Mouse (Mus musculus) adrenal gland (tissue): ENCODE data around the gene Rap1b.
"Not testable (repeated sequence)": the region's sequence is repeated elsewhere in the genome, so short reads cannot be mapped to it uniquely, and the experiment has no call there.

Source experiments
- intact Hi-C: fragments of 180-260 bp; cut with DNase I; formaldehyde crosslinking; loops from one replicate; pipeline ENCODE4 v1.15.1; 2025
- long read RNA-seq, 2 experiments: library from polyadenylated mRNA; unstranded; transcript quantifications; one replicate each; pipeline ENCODE4 v2.0.0; 2020; ENCODE audit warnings: borderline replicate concordance in 1 of 2; ENCODE audit not compliant: insufficient replicate concordance in 1 of 2

The Rap1b gene
- long read RNA-seq, experiment 1, transcript Rap1b-201 (8 exons, 2,724 nt): major isoform, 162 of 175 reads
- long read RNA-seq, experiment 1, partial matches to known transcripts: 1 of 175 reads
- long read RNA-seq, experiment 1, other reads (novel, unspliced or antisense): 12 of 175 reads
- long read RNA-seq, experiment 2, transcript Rap1b-201 (8 exons, 2,724 nt): major isoform, 176 of 194 reads
- long read RNA-seq, experiment 2, partial matches to known transcripts: 1 of 194 reads
- long read RNA-seq, experiment 2, other reads (novel, unspliced or antisense): 17 of 194 reads

DNA sequence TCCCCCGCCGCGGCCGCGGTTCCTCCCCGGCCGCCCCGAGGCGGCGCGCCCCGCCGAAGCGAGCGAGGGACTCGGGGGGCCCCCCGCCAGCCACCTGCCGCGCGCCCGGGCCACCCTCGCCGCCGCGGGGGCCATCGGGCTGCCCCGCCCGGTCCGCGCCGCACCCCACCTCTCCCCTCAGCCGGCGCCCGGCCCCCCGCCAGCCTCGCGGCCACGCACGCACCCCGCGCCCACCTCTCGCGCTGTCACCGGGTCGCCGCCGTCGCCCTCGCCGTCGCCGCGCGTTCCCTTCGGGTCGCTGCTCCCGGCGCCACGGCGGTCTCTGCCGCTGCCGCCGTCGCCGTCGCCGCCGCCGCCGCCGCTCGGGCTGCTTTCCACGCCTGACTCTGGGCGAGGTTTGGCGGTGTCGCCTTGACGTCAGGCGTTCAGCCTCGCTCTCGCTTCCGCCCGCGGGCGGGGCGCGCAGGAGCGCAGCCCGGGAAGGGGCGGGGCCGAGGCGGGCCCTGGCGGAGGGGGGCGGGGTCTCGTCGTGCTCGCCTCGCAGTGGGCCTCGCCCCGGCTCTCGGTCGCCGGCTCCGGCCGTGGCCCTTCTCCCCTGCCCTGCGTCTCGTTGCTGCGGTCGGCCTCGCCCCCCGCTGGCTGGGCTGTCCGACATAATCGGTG lies at the start of gene Rap1b:
Gene Rap1b (minus strand): TSS at position 439 of the 663 bp plus-strand sequence.
- intact Hi-C loops: no loop called here

DNA sequence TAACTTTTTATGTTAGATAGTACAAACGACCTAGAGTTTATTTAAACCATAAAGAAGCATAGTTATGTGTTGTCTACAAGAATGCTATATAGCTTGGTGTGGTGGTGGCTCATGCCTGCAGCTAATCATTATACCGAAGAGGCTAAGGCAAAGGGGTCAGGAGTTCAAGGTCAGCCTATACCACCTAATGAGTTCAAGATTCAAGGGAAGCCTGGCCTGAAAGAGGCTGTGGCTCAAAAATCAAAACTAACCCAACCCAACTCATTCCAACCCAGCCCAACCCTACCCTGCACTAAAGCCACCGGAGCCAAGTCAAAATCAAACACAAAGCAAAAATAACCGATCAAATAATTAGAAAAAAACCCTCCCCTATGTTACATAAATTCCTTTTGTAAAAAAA lies 49.4 kb upstream of the Rap1b start:
- intact Hi-C loops: no loop called here

DNA sequence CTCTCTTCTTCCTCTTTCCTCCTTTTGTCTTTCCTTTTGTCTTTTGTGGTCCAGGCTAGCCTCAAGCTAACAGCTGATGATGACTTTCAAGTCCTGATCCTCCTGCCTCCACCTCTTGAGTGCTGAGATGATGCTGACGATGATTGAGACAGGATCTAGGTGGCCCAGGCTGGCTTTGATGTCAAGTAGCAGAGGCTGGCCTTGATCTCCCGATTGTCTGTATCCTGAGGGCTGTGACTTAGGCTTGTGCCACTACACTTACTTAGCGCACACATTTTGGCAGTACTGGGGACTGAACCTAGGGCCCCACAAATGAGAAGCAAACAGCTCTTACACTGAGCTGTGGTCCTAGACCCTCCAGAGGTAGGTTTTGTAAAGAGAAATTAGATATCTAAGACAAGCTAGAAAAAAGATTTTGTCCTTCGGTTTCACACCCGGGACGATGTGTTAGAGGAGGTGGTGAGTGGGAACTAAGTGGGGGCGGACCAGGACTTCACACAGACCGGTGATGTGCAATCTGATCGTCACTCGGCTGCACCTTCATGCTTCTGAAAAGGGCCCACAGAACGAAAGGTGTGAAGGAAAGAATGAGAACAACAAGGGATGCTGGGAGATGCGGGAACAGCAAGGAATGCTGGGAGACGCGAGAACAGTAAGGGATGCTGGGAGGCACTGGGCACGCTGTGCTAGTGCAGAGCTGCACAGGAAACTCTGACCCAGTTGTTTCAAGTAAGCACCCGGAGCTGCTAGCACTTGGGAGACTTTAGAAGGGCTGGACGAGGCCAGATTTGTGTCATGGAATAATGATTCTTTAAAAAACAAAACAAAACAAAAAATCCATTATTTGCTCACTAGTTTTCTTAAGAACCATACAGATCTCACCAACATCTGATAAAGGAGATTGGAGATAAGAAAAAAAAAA lies 48.5 kb upstream of the Rap1b start:
- intact Hi-C loops: no loop called here

DNA sequence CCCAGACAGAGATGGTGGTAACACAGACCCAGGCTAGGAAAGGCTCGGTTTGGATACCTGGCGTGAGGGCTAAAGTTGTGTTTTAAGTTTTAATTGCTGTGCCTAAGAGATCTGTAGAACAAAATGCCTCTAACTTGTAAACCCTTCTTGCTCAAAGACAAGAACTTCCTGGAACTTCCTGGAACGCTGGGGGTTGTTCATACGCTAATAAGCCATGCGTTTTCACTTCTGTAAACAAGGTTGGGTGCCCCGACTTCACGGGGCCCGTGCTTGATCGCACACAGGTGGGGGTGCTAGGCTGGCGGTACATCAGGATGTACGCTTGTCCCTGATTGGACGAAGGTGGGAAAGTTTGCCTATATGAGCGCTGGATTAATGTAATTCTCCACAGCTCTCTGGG lies 47.3 kb upstream of the Rap1b start:
- intact Hi-C loops: not testable (repeated sequence)

DNA sequence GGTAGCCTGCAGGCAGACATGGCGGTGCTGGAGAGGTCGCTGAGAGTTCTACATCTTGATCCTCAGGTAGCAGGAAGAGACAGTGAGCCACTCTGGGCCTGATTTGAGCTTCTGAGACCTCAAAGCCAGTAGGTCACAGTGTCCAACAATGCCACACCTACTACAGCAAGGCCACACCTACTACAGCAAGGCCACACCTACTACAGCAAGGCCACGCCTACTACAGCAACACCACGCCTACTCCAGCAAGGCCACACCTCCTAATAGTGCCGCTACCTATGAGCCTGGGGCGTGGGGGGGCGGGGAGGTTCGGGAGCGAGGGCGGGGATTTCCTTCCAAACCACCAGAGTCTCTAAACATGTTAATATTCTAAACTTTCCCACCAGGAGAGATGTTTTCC lies 45.5 kb upstream of the Rap1b start:
- intact Hi-C loops: no loop called here

DNA sequence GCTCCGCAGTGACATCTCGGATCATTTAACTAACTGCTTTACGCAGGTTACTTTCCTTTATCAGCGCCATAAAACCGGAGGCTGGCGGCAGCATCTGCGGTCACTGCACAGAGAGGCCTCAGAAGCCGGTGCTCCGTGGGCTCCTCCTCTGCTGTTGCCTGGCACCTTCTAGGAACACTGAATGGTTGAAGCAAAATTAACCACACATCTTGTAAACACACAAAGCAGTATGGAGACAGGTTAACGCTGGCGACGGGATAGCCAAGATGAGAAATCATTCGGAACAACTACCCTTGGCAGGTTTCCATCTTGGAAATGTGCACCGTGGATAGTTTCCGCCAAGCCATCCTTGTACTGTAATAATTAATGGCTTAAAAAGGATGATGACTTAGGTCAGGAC lies 43.0 kb upstream of the Rap1b start:
- intact Hi-C loops: no loop called here

DNA sequence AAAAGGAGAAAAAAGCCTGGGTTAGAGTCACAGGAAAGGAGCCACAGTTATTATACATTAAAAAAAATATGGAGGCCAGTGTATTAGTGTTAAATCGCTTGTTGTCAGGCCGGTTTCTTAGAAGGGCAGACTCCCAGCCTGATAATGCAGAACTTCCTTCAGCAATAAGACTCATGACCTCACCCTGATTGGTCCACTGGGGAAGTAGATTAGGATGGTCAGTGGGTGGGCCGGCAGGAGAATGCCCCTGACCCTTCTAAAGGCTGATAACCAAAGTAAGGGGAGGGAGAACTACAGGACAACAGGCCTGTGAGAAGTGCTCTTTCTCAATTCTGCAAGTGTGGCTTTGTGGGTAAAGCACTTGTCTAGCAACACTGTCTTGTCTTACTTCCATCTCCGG lies 39.5 kb upstream of the Rap1b start:
- intact Hi-C loops: no loop called here

DNA sequence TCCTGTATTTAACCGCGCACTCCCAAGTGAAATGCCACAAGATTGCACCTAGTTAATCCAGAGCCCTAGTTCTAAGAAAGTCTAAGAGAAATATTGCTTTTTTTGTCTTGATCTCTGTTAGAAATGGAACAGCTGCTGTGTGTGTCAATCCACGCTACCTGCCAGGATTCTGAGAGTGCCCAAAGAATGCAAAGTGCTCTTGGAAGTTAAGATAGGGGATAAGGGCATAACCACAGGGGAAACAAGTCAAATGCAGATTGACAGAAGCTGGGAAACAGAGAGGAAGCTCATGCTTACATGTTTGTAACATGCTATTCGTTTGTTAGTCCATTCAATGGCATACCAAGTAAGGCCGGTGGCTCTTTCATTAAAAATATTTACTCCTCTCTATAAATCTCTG lies 38.9 kb upstream of the Rap1b start:
- intact Hi-C loops: no loop called here

DNA sequence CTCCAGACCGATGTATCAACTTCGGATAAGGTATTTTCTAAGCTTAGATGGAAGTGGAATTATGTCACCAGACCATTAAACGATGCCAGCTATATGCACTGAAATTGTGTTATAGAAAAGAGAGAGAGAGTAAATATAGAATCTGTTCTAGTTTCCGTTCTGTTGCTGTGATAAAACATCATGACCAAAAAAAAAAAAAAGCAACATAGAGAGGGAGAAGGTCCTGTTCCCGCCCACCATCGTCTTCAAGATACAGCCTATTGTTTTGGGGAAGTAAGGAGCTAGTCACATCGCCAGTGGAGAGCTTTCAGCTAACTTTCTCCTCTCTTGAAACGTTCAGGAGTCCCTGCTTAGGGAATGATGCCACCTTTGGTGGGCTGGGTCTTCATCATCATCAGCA lies 37.6 kb upstream of the Rap1b start:
- intact Hi-C loops: no loop called here

DNA sequence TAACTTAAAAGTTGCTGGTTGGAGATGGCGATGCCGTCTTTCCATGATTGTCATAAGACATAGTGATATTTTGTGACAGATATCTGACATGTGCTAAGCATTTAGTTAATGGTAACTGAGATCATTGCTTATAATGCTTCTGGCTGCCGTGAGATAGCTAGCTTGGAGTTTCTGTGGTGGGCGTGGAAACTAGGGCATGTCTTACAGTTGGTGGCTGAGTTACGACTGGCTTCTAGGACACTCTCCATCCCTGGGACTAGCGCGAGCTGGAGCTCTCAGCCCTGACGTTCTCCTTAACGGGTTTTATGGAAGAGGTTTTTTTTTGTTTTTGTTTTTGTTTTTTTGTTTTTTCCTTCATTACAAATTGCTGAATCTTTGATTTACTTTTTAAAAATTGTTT lies 32.8 kb upstream of the Rap1b start:
- intact Hi-C loops: no loop called here

DNA sequence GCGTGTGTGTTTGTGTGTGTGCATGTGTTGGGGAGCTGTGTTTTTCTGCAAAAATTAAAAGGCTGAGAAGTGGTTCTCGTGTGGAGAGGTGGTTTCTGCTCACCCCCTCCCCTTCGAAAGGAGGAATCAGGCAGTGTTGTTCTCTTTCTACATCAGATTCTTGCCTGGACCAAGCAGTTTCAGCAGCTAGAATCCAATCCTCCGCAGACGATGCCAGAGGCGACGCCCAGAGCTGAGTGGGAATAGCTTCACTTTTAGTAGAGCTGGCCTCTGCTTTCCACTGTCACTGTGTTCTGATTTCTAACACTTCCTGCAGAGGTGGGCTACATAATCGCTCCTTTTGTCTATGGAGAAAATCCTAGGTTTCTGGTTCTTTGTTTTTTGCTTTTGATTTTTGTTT lies 31.0 kb upstream of the Rap1b start:
- intact Hi-C loops: no loop called here

DNA sequence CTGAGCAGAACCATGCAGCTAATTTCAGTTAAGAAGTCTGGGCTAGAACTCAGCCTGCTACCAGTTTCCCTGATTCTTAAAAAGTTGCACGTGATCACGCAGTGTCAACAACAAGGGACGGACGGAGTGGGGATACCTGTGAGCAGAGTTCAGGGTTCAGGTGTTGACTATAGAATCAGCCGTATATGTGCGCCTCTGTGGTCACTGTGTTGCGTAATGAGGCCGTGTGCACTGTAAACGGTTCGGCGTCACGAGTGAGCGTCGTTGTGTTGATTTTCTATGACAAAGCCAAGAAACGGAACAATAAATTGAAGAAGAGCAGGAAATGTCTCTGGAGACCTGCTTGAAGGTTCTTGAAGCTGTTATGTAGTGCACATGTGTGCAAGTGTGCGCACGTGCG lies 30.6 kb upstream of the Rap1b start:
- intact Hi-C loops: no loop called here

DNA sequence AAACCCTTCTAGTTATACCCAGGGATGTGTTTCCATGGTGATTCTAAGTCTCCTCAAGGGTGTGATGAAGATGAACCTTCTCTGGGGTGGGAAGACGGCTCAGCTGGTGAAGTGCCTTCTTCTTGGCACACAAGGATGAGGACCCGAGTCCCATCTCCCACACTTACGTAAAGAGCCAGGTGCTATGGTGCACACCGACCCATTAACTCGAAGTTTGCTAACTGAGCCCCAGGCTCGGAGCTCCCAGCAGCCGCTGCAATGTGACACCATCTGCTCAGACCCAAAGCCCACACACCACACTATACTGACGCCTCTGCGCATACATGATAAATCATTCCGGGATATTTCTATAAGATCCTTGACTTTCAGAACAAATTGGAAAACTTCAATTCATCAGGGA lies 29.1 kb upstream of the Rap1b start:
- intact Hi-C loops: no loop called here

DNA sequence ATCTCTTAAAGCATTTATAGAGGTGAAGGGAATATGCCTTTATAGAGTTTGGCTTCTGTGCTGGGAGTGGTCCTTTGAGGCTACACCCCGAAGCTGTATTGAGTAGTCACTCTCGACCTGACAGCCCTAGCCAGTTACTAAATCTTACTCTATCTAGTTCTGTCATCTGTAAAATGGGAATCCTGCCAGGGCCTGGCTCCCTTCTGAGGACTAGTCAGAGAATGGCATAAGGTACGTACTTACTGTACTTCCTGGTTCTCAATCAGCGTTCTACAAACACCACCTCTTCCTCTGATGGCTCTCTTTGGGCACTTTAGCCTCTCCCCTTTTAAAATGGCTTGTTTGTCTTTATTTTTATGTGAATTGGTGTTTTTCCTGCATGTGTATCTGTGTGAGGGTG lies 28.1 kb upstream of the Rap1b start:
- intact Hi-C loops: no loop called here

DNA sequence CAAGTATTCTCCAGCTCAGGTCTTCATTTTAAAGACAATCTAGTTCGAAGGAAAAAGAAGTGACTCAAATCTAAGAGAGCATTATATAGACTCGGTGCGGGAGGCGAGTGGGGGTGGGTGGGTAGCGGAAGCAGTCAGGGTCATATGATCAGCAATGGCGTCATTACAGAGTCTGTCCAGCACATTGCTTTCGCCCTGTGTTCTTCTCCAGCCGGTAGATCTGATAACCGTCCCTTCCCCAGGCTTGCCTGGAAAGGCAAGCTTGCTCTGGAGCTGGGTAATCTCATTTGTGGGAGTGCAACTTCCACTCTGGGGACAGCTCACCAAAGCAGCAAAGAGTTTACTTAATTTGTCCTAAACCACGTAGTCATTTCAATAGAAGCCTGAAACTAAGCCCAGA lies 26.6 kb upstream of the Rap1b start:
- intact Hi-C loops: no loop called here

DNA sequence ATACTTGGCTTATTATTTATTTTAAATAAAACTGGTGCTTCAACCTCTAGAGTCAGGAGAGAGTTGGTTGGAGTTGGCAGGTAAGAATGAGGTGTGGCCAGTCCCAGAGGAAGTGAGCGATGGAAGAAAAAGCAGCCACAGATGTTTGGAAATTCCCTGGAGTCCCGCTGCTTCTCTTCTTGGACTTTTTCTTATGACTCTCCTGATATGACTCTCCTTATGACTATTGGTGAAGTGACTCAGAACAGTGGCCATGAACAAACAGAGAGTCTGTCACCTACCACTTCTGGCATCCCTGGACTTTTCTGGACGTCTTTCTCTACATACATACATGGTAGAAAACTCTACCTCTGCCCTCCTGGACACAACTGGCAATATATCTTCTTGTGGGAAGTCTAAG lies 21.5 kb upstream of the Rap1b start:
- intact Hi-C loops: no loop called here

DNA sequence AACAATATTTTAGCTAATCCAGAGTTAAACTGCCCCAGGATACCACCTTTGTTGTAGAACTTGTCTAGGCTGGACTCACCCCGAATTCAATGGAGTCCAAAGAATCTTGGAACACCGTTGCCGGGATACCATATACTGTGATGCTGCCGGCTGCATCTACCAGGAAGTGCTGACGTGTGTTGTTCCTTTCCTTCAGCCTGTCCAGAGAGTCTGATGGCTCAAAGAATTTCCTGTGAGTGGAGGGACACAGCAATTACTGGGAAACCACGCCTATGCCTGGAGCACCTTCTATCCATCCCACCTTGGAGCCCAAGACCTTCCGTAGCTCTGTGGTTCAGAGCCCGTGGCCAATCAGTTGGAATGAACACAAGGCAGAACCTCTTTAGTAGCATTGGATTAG lies 20.8 kb upstream of the Rap1b start:
- intact Hi-C loops: no loop called here

DNA sequence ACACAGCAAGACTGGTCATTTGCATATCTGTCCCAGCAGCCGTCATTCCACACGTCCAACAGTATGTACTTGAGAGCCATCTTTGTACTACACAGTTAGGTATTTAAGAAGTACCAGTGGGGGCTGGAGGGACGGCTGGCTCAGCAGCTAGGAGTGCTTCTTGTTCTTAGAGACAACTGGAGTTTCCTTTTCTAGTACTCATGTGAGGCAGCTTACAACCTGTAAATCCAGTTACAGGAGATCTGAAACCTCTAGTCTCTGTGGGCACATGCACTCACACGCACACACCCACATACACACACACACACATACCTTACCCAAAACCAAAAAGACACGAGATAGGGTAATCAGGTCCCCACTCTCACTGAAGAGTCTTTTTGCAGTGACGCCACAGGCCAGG lies 18.9 kb upstream of the Rap1b start:
- intact Hi-C loops: no loop called here

DNA sequence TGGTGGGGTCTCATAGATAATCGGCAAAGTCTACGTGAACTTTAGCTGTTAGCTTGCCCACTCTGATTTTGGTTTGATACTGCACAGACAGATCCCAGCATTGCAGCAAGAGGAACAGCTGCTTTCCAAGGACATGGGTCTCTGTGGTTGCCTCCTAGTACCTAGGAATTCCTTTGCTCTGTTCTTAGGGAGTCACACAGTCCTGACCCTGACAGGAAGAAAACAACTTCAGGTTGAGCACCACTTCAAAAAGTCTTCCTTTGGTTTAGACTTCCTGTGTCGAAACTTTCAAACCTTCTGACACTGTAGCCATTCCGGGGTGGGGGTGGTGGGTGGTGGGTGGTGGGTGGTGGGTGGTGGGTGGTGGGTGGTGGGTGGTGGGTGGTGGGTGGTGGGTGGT lies 18.4 kb upstream of the Rap1b start:
- intact Hi-C loops: no loop called here

DNA sequence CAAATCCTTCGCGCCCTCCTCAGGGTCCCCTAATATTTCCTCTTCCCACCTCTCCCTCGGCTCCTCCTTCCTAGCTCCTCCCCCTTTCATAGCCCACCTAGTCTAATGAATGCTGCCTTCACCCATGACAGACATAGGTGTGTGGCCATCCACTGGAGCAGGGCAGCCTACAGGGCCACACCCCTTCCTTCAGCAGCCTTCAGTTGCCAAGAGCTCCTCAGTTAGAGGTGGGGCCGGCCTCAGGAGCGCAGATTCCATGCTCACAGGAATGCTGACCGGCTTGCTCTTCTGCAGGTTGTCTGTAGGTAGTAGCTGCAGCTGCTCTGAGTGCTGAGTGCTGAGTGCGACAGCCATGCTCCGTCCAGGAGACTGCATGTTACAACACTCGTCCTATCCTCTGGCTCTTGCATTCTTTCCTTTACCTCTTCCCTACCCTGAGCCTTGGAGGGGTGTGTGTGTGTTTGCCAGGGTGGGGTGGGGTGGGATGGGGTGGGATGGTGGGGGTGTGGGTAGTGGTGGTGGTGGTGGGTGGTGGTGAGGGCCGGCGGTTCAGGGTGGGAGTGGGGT lies 16.3 kb upstream of the Rap1b start:
- intact Hi-C loops: no loop called here

DNA sequence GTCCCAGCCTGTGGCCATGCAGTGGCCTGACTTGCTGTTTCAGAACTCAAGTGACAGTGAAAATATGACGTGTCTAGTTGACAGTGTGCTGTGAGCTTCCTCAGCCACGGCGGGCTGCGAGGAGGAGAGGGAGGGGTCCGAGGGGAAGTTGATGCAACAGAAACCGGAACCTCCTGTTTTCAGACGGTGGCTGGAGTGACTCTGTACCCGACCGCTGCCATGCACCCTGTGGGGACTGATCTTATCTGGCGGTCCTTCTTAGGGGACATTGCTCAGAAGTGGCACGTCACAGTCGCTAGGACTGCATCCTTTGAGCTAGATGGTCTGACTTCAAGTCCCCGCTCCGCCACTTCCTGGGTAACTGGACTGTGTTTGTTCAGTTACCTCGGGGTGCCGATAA lies 15.1 kb upstream of the Rap1b start:
- intact Hi-C loops: no loop called here

DNA sequence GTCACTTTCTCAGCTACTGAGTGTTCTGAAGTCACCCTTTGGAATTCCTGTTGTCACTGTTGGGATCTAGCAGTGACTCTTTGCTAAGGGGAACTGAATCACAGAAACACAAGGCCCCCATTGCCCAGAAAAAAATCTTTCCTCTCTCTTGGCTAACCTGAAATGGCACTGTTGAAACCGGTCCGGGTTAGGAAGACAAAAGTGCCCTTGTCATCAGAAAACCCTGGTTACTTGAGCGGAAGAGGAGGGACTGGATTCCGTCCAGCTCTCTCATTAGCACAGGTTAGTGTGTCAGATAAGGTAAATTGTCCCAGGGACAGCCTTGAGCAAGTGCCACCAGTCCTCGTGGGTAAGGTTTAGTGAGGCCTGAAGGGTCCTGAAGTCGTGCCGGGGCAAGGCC lies 14.5 kb upstream of the Rap1b start:
- intact Hi-C loops: no loop called here
